Mouse (Mus musculus): ENCODE measurements at regions not wholly inside any gene's neighbourhood (a gene's known extent, or its start where the extent isn't known, plus 50 kb on each side); places are given as distances from the start of the nearest gene placed in this dataset.
"Not testable (repeated sequence)": the region's sequence is repeated elsewhere in the genome, so short reads cannot be mapped to it uniquely, and the experiment has no call there.

DNA sequence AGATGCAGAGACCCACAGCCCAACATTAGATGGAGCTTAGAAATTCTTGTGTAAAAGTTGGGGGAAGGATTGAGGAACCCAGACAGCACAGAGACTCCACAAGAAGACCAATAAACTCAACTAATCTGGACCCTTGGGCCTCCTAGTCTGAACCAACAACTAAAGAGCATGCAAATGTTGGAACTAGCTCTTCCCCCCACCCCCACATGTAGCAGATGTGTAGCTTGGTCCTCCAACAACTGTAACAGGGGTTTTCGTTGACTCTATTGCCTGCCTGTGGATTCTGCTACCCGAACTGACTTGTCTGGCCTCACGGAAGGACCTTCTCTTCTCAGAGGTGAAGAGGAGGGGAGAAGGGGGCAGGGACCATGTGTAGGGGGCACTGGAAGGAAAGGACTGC is 365.2 kb downstream of the Edem1 start:
- no peaks in the 10 kb centered on the region for H3K4me1 ChIP-seq (ENCODE audit: control insufficient read depth, insufficient read depth, low read length)
- no peak for TF ChIP-seq CTCF (conservative IDR thresholded peaks at IDR 0.05; ENCODE audit: insufficient read depth, insufficient read length, low read depth, low read length)
- no peak for TF ChIP-seq POLR2A (IDR thresholded peaks at IDR 0.05; ENCODE audit: low read depth, low read length)
- no peak overlapping the region for H3K27ac ChIP-seq (ENCODE audit: insufficient read depth, low read depth, low read length)
- 85% methylated on average over 3 of the region's 3 CpGs for WGBS
- H3K4me3 ChIP-seq (ENCODE audit: insufficient read depth, low read depth, low read length), result no peak overlapping the region
- DNase-seq, result no peak
- no peaks in the 10 kb centered on the region for H3K27me3 ChIP-seq (replicated peaks; ENCODE audit: control insufficient read depth, insufficient read depth, low read length)
- H3K36me3 ChIP-seq (ENCODE audit: control insufficient read depth, insufficient read depth, low read length), result no peaks in the 10 kb centered on the region

DNA sequence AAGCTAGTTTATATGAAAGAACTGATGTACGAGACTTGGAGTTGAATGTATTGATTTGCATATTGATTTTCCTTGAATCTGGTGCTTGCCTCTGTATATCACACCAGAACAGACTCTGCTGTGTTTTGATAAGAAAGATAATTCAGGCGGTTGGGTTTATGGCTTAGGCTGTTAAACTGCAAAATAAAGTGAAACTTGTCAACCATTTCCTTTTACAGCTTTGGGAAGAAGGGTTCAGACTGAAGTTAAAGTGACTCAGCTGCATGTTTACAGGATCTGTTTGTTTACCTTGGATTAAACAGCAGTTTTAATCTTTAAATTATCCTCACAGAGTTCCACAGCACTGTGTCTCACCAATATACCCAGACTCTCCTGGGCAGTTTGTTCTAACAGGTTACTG is 381.3 kb downstream of the Edem1 start:
- Histone ChIP-seq H3K4me3 (ENCODE audit: insufficient read depth, low read depth, low read length) (no peak overlapping the region), H3K36me3 (ENCODE audit: control insufficient read depth, insufficient read depth, low read length) (no peaks in the 10 kb centered on the region), H3K4me1 (ENCODE audit: control insufficient read depth, insufficient read depth, low read length) (no peaks in the 10 kb centered on the region), H3K27ac (ENCODE audit: insufficient read depth, low read depth, low read length) (no peak overlapping the region), H3K27me3 (replicated peaks; ENCODE audit: control insufficient read depth, insufficient read depth, low read length) (no peaks in the 10 kb centered on the region)
- TF ChIP-seq POLR2A (IDR thresholded peaks at IDR 0.05; ENCODE audit: low read depth, low read length) (no peak), CTCF (conservative IDR thresholded peaks at IDR 0.05; ENCODE audit: insufficient read depth, insufficient read length, low read depth, low read length) (no peak)
- 37% methylated on average over 2 of the region's 2 CpGs for WGBS
- DNase-seq, result no peak

DNA sequence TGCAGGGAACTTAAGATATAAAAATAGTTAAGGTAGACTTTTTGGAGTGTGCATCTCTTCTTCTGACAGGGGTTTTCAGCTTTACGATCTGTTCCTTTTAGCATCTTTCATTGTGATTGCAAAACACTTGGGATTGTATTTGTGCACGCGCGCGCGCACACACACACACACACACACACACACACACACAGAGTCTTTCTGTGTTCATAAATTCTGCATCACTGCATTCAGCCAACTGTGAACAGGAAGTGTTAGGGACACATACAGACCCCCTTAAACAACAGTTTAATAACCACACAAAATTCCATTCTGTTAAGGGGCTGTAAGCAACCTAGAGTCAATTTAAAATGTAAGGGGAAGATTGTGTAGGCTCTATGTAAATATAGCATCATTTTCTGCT is 401.9 kb downstream of the Edem1 start:
- TF ChIP-seq POLR2A (IDR thresholded peaks at IDR 0.05; ENCODE audit: low read depth, low read length) (no peak), CTCF (conservative IDR thresholded peaks at IDR 0.05; ENCODE audit: insufficient read depth, insufficient read length, low read depth, low read length) (no peak)
- no peaks in the 10 kb centered on the region for H3K36me3 ChIP-seq (ENCODE audit: control insufficient read depth, insufficient read depth, low read length)
- H3K4me1 ChIP-seq (ENCODE audit: control insufficient read depth, insufficient read depth, low read length), result no peaks in the 10 kb centered on the region
- no peak for DNase-seq
- no peaks in the 10 kb centered on the region for H3K27me3 ChIP-seq (replicated peaks; ENCODE audit: control insufficient read depth, insufficient read depth, low read length)
- no peak overlapping the region for H3K4me3 ChIP-seq (ENCODE audit: insufficient read depth, low read depth, low read length)
- H3K27ac ChIP-seq (ENCODE audit: insufficient read depth, low read depth, low read length), result no peak overlapping the region
- WGBS, result 95% methylated on average over 6 of the region's 6 CpGs

DNA sequence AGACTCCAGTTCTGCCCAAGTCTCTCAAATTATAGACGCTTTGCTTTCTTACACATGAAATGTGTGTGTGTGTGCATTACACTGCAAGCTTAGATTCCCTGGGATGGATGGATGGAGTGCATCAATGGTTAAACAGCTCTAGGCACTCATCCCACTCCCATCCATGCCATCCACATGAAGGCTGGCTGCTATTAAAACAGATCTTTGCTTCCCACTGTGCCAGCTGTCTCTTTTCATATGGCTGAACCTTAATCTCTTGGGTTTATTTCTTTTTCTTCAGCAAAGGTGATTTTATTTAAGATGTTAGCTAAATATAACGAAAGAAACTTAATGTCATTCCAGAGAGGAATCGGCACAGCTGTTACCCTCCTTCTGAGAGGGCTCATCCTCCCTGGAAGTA is 405.0 kb downstream of the Edem1 start:
- H3K27ac ChIP-seq (ENCODE audit: insufficient read depth, low read depth, low read length), result no peak overlapping the region
- WGBS, result 65% methylated on average over 3 of the region's 3 CpGs

GRCm38 (mm10) chr6:109245666-109246065 is 417.2 kb downstream of the Edem1 start:
- WGBS, result 82% methylated on average over 2 of the region's 2 CpGs
- no peak for DNase-seq
- TF ChIP-seq CTCF (conservative IDR thresholded peaks at IDR 0.05; ENCODE audit: insufficient read depth, insufficient read length, low read depth, low read length) (no peak), POLR2A (IDR thresholded peaks at IDR 0.05; ENCODE audit: low read depth, low read length) (no peak)
- no peaks in the 10 kb centered on the region for H3K4me1 ChIP-seq (ENCODE audit: control insufficient read depth, insufficient read depth, low read length)
- no peaks in the 10 kb centered on the region for H3K27me3 ChIP-seq (replicated peaks; ENCODE audit: control insufficient read depth, insufficient read depth, low read length)
- no peak overlapping the region for H3K4me3 ChIP-seq (ENCODE audit: insufficient read depth, low read depth, low read length)
- no peak overlapping the region for H3K27ac ChIP-seq (ENCODE audit: insufficient read depth, low read depth, low read length)
- no peaks in the 10 kb centered on the region for H3K36me3 ChIP-seq (ENCODE audit: control insufficient read depth, insufficient read depth, low read length)

More for the DNA sequence above, 405.0 kb downstream of the Edem1 start:
- H3K4me3 ChIP-seq (ENCODE audit: insufficient read depth, low read depth, low read length), result no peak overlapping the region
- TF ChIP-seq CTCF (conservative IDR thresholded peaks at IDR 0.05; ENCODE audit: insufficient read depth, insufficient read length, low read depth, low read length) (no peak), POLR2A (IDR thresholded peaks at IDR 0.05; ENCODE audit: low read depth, low read length) (no peak)
- H3K4me1 ChIP-seq (ENCODE audit: control insufficient read depth, insufficient read depth, low read length), result no peaks in the 10 kb centered on the region
- no peaks in the 10 kb centered on the region for H3K36me3 ChIP-seq (ENCODE audit: control insufficient read depth, insufficient read depth, low read length)
- H3K27me3 ChIP-seq (replicated peaks; ENCODE audit: control insufficient read depth, insufficient read depth, low read length), result no peaks in the 10 kb centered on the region
- no peak for DNase-seq

- H3K36me3 ChIP-seq (ENCODE audit: control insufficient read depth, insufficient read depth, low read length); H3K27ac ChIP-seq (ENCODE audit: insufficient read depth, low read depth, low read length); DNase-seq; H3K27me3 ChIP-seq (replicated peaks; ENCODE audit: control insufficient read depth, insufficient read depth, low read length); H3K4me3 ChIP-seq (ENCODE audit: insufficient read depth, low read depth, low read length); H3K4me1 ChIP-seq (ENCODE audit: control insufficient read depth, insufficient read depth, low read length): not testable (repeated sequence)
- WGBS, result 48% methylated on average over 2 of the region's 2 CpGs
Measured at GRCm38 (mm10) chr6:109246510-109246909, 418.1 kb downstream of the Edem1 start.

Data from kidney, adult 2 months (tissue).